Mouse (Mus musculus) gastrocnemius, adult 2 months (tissue): ENCODE measurements around the gene Wfdc2. TPM values are rescaled to one million over a fixed set of nuclear protein-coding genes. Genes with fewer than 3 reads are reported as not detected.

ENCODE experiments used
- DNase-seq: peaks from one replicate; pipeline ENCODE4 v3.0.0; 2022
- H3K27ac ChIP-seq: fragments of 200-600 bp; 2 replicates; pipeline ENCODE4 v1.8.1; 2022; ENCODE audit warnings: mild to moderate bottlenecking
- H3K4me3 ChIP-seq: fragments of 200-600 bp; 2 replicates; pipeline ENCODE4 v1.8.1; 2022; ENCODE audit warnings: mild to moderate bottlenecking, moderate library complexity
- CTCF ChIP-seq: fragments of 200-600 bp; IDR thresholded peaks from 2 replicates; pipeline ENCODE4 v1.8.1; 2022; ENCODE audit warnings: antibody characterized with exemption, mild to moderate bottlenecking, moderate library complexity
- intact Hi-C: fragments of 180-260 bp; cut with DNase I; formaldehyde crosslinking; loops from one replicate; pipeline ENCODE4 v1.15.1; 2025
- total RNA-seq, 2 experiments: library from RNA; stranded (reverse); gene quantifications; 2 replicates each; pipeline ENCODE4 v1.2.3; 2021

The Wfdc2 gene
- total RNA-seq, 2 experiments from 2014 or later = not detected

DNA sequence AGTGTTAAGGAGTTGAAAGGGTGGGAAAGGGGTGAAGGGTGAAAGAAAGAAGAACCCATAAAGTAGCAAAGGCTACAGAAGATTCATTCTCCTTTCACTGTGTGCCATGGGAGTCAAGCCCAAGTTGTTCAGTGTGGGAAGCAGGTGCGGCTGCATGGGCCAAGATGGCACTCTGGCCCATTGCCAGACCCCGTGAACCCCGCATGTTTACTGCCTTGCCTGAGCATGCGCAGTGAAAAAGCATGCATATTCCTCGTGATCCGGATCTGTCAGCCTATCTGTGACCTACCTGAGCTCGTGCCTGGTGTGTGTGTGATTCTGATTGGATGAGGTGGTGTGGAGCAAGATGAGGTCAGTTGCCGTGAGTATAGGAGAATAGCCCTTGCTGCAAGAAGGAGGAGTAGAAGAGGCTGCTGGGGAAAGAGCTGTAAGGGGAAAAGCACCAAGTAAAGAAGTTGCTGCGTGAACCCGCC is 38.9 kb upstream of the Wfdc2 start:
- no peak for TF ChIP-seq CTCF
- no peak overlapping the region for H3K27ac ChIP-seq
- intact Hi-C loops = loop anchor here (5.0 kb wide), 1 partner anchor 121 kb away; the partner anchor contains the start of gene Rbpjl
- peak overlapping the region; percentile 21; the same call in 1 of the 2 replicates for H3K4me3 ChIP-seq
- no peak for DNase-seq

DNA sequence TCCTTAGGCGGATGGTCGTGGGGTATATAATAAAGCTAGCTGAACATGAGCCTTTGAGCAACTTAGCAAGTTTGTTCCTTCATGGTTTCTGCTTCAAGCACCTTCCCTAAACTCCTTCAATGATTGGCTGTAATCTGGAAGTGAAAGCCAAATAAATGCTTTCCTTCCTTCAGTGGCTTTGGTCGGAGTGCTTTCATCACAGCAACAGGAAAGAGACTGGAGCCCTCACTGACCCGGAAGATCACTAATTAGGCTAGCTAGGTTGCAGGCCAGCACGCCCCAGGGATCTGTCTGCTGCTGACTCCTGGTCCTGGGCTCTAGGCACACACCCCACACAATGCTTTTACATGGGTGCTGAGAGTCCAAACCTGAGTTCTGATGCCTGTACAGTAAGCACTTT is 33.7 kb upstream of the Wfdc2 start:
- intact Hi-C loops = no loop called here
- Histone ChIP-seq H3K27ac (no peak overlapping the region), H3K4me3 (no peak overlapping the region)
- TF ChIP-seq CTCF = no peak
- no peak for DNase-seq

DNA sequence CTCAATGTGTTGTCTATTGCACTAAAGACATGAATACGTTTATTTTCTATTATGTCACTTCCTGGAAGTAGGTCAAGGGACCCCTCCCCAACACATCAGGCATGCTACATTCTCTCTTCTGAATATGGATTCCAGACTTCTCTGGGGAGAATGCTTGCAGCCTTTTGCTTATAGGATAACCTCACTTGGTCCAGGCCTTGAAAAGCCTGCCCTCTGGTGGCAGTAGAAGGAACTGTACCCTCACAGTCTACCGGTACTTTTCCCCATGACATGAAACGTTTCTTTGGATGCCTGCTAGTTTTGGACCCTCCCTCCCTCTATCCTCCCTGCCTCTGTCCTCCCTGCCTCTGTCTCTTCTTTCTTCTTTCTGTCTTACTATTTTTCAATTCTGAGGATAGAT is 31.0 kb upstream of the Wfdc2 start:
- no peak overlapping the region for H3K4me3 ChIP-seq
- DNase-seq = peak; percentile 66
- no peak; the same call in none of the 2 replicates for TF ChIP-seq CTCF
- intact Hi-C loops = no loop called here
- no peak overlapping the region for H3K27ac ChIP-seq

DNA sequence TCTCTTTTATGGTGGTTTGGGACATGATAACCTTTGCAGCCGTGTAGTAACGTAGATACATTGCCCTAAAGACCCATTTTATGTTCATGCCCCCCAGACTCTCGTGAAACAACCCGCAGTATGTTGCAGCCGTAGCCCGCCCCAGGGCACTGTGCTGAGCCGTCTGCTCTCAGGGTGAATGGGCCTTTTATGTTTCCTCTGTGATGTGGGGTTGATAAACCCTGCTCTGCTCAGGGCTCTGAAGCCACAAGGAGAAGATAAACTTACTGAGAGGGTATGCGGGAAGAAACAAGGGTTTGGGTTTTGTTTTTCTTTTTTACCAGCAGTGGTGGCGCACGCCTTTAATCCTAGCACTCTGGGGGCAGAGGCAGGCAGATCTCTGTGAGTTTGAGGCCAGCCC is 27.9 kb upstream of the Wfdc2 start:
- no peak for TF ChIP-seq CTCF
- no peak for DNase-seq
- no peak overlapping the region for H3K4me3 ChIP-seq
- H3K27ac ChIP-seq = no peak overlapping the region
- intact Hi-C loops = no loop called here

DNA sequence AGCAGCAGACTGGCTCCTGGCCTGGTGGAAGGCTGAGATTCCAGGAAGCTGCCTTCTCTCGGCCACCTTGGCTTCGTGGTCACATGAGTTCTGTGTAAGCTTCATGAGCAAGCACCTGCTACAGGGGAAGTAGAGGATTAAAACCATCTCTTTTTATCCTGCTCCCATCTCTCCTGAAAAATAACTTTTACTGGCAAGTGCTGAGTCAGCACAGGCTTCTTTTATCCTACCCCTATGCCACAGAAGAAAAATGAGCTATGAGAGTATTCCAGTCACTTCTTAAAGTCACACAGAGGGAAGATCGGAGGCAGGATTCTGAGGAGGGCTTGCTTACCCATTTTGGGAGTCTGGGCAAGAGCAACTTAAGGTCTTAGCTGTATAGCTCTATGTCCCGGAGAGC is 25.2 kb upstream of the Wfdc2 start:
- Histone ChIP-seq H3K27ac (no peak overlapping the region), H3K4me3 (no peak overlapping the region)
- TF ChIP-seq CTCF = no peak
- intact Hi-C loops = no loop called here
- no peak for DNase-seq

DNA sequence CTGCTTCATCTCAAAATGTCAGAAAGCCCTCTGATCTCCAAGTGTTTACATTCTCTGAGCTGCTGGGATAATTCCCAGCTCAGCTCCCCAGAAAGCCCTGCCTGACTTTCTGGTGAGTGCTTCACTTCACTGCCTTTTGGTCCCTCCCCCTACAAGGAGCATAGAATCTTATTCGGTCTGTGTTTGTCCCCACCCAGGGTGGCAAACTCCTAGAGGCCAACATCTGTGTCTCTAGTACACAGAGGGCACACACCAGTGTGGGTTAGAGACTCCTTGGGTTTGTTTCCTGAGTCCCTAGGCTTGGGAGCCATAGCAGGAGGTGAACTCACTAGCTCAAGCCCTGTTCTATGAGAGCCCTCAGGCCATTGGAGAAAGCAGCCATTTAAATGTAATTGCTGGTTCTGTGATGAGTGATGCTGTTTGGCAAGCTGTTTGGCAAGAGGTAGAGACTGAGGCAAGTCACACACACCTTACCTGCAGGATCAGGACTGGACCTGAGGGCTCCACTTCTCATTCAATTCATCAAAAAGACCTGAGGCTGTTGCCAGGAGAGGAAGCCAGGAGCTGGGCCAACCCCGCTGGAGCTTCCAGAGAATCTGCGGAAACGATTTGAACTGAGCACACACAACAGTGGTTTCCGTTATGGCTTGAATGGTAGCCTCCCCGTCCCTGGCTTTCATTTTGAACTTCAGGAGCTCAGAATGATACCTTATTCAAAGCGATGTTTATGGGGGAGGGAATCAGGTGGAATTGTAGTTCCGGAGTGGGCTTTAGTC is 21.4 kb upstream of the Wfdc2 start:
- DNase-seq = no peak
- no peak for TF ChIP-seq CTCF

DNA sequence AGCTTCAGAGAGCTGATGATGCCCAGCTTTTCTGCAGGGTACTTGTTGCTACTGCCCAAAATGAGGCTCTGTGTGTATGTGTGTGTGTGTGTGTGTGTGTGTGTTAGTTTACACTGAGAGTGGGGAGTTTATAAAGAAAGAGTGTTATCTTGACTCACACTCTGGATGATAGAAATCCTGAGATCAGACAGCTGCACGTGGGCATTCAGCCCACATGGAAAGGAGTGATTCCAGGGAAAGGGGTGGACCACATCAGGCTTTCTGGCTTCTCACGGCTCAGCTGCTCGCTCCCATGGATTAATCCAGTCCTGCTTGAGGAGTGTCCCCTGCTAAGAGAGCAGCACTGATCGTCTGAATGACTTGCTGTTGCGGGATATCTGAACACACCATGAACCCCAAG is 20.1 kb upstream of the Wfdc2 start:
- intact Hi-C loops = no loop called here

More for the DNA sequence above, 21.4 kb upstream of the Wfdc2 start:
- intact Hi-C loops = no loop called here
- H3K27ac ChIP-seq = no peak overlapping the region
- no peak overlapping the region for H3K4me3 ChIP-seq

DNA sequence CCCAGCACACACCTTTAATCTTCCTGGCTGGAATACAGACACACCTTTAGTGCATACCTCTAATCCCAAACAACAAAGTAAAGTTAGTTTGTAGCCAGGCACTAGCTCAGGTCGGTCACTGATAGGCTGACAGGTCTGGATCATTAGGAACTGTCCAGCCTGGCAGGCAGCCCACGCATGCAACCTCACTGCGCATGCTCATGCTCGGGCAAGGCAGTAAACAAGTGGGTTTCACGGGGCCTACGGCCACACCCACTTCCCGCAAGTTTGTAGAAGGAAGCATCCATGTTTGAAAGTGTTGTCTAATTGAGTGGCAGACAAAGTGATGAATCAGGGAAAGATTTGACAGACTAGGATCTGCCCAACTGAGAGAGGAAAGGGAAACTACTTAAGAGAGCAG is 19.6 kb upstream of the Wfdc2 start:
- intact Hi-C loops = no loop called here
- H3K27ac ChIP-seq = no peak overlapping the region
- no peak for TF ChIP-seq CTCF
- H3K4me3 ChIP-seq = no peak overlapping the region
- no peak for DNase-seq

More for the DNA sequence above, 20.1 kb upstream of the Wfdc2 start:
- Histone ChIP-seq H3K4me3 (no peak overlapping the region), H3K27ac (no peak overlapping the region)
- DNase-seq = no peak
- TF ChIP-seq CTCF = no peak

DNA sequence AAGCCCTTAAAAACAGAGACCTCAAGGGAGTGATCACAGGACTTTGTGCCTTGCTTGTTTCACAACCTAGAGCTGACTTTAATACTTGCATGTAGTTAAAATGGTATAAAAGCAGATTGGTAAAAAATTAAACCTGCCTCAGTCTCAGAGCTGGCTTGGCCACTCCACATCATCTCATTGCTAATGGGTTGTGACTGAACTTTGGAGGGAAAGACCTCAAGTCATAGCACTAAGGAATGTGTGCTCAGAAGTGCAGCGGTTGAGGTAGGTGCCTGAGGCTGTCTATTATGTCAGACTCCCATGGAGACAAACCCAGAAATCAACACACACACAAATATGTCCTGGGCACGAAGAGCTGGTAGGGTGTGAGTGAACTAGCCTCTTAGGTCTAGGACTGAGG is 18.5 kb upstream of the Wfdc2 start:
- Histone ChIP-seq H3K4me3 (no peak overlapping the region), H3K27ac (no peak overlapping the region)
- intact Hi-C loops = no loop called here
- DNase-seq = no peak
- no peak for TF ChIP-seq CTCF

DNA sequence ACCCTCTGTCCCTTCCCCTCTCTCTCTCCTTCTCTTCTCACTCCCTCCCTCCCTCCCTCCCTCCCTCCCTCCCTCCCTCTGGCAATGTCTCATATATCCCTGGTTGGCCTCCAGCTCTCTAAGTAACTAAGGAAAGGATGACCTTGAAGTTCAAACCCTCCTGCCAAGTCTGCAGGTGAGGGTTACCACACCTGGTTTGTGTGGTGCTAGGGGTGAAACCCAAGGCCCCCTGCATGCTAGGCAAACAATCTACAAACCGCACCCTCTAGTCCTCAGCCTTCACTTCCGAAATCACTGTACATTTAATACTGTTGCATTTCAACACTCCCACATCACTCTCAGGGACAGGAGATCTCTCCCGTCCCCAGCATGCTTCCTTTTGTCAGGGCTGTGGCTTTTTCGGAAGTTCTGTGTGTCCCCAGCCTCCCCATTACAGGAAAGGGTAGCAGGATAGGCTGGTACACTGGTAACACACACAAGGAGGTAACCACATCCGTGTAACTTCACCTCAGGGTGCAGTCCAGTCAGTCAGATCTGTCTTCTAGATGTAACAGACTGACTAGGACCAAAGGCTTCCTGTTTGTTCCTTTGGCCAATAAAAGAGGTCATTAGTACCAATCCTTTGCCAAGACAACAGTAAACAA is 17.6 kb upstream of the Wfdc2 start:
- no peak overlapping the region for H3K4me3 ChIP-seq
- intact Hi-C loops = no loop called here
- no peak overlapping the region for H3K27ac ChIP-seq
- DNase-seq = no peak
- TF ChIP-seq CTCF = no peak

DNA sequence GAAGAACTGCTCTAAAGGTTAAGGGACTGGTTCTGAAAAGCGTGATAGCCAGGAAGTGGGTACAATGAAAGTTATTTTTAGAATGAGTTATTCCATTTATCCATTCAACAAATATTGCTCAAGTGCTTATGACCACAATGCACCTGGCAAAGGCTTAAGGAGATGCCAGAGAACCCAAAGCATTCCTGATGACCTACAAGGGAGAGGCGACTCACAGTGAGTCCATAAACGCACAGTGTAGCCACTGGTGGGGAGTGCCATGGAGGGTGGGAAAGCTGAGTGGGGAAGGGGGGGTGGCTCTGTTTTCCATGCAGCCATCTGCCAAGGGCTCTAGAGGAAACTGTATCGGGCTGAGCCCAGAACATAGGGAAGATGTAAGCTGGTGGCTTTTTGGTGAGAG is 12.9 kb upstream of the Wfdc2 start:
- intact Hi-C loops = no loop called here
- DNase-seq = no peak
- no peak overlapping the region for H3K4me3 ChIP-seq
- H3K27ac ChIP-seq = no peak overlapping the region
- no peak for TF ChIP-seq CTCF

DNA sequence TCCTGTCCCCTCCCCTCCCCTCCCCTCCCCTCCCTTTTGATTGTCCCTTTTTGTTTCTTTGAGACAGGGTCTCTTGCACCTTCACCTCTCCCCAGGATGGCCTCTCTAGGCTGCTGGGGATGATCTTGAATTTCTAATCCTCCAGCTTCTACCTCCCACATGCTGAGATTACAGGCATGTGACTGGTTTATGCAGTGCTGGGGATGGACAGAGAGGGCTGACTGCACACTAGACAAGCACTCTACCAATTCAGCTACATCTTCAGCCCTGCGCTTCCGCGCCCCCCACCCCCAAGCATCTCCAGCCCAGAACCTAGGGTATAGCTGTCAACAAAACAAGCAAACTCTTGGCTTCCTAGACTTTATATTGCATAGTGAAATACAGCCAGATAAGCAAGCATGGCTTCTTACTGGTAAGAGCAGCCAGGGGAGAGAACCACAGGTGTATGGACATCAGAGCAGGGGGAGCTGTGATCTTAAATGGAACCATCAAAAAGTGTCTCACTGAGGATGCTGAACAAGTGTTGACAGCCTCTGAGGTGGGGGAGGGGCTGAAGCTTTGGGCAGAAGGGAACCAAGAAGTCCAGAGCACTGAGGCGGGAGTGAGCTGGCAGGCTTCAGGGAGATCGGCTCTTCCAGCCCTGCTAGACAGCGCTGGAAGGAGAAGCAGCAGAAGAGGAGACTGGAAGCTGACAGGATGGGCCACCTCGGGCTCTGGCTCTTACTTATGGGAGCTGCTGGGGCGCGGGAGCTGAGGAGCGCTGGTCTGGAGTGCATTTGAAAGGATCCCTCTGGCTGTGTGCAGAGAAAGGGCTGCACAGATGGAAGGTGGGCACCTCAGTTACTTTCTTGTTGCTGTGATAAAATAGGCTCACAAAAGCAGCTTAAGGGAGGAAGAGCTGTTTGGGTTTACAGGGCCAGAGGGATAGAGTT is 12.0 kb upstream of the Wfdc2 start:
- intact Hi-C loops = no loop called here
- no peak for DNase-seq
- no peak for TF ChIP-seq CTCF
- Histone ChIP-seq H3K4me3 (no peak overlapping the region), H3K27ac (no peak overlapping the region)

DNA sequence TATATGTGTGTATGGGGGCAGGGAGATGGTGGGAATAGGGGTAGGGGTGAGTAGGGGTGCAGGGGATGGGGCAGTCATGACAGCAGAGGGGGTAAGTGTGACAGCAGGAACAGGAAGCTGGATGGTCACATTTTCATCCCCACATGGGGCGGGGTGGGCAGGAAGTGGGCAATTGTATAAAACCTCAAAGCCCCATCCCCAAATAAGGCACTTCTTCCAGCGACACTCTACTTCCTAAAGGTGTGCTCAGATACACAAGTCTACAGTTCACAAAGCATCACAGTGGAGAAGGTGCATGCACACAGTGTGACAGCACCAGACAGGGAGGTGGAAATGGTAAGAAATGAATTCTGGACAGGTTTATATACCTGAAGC is 11.3 kb upstream of the Wfdc2 start:
- TF ChIP-seq CTCF = no peak
- intact Hi-C loops = no loop called here
- no peak overlapping the region for H3K4me3 ChIP-seq
- H3K27ac ChIP-seq = no peak overlapping the region
- no peak for DNase-seq
